Mouse (Mus musculus): ENCODE results near the gene Rbm19. TPM values are rescaled to one million over a fixed set of nuclear protein-coding genes. Genes with fewer than 3 reads are reported as not detected.

Gene Rbm19
- polyA plus RNA-seq, 1 experiment from 2014 or later, result 18.4 TPM

DNA sequence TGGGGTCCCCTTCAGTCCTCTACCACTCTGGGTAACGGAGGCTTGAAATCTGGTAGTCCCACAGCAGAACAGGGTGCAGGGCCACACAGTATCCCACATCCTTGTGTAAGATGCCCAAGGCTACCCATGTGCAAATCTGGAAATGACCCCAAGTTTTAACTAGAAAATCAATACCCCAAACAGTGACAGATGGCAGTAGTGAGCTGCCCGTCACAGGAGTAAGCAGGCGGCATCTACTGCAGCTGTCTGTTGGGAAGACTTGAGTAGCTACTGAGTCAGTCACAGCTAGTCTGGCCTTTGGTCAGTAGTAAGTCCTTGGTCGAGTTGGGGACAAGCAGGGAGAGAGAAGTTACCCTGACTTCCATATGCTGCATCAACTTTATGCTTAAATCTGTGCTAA is 34.9 kb downstream of the Rbm19 start:
- ATAC-seq (ENCODE audit: low read depth) (no peak), DNase-seq (no peak)
- no peak overlapping the region for H3K4me3 ChIP-seq (replicated peaks)
- no peaks in the 10 kb centered on the region for H3K27me3 ChIP-seq
- WGBS (ENCODE audit: insufficient replicate concordance), result 59% methylated on average over 4 of the region's 4 CpGs
- 0 out of 2 replicates have a peak, but pooled peaks cover 4% of the 10 kb centered on the region for H3K4me1 ChIP-seq (replicated peaks)
- no peak overlapping the region for H3K27ac ChIP-seq
- H3K9ac ChIP-seq, result no peak overlapping the region
- H3K9me3 ChIP-seq (replicated peaks), result no peaks in the 10 kb centered on the region
- peaks cover 41% of the 10 kb centered on the region for H3K36me3 ChIP-seq
- no peak overlapping the region for H3K4me2 ChIP-seq

DNA sequence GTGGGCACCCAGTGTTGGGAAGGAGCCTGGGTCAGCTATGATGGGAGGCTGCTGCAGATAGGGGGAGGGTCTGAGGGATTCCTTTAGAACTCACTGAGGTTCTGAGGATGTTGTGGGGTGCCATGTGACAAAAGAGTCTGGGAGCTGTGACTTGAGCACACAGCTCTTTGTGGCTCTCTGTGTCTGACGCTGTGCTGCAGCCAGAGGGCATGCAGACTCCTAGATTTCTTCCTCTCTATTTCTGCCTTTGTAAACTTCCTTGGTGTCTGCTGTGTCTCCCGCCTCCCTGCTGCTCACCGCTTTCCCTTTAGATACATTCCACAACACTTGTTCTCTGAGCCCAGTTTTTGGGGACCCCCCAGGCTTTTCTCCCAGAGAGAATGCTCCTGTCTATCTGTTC is 36.9 kb downstream of the Rbm19 start:
- peaks cover 21% of the 10 kb centered on the region for H3K4me1 ChIP-seq (replicated peaks)
- H3K4me3 ChIP-seq (replicated peaks), result no peak overlapping the region
- ATAC-seq (ENCODE audit: low read depth) (no peak), DNase-seq (no peak)
- no peak overlapping the region for H3K4me2 ChIP-seq
- peaks cover 29% of the 10 kb centered on the region for H3K36me3 ChIP-seq
- 81% methylated on average over 3 of the region's 3 CpGs for WGBS (ENCODE audit: insufficient replicate concordance)
- no peaks in the 10 kb centered on the region for H3K9me3 ChIP-seq (replicated peaks)
- H3K27ac ChIP-seq, result no peak overlapping the region
- H3K27me3 ChIP-seq, result no peaks in the 10 kb centered on the region
- no peak overlapping the region for H3K9ac ChIP-seq

DNA sequence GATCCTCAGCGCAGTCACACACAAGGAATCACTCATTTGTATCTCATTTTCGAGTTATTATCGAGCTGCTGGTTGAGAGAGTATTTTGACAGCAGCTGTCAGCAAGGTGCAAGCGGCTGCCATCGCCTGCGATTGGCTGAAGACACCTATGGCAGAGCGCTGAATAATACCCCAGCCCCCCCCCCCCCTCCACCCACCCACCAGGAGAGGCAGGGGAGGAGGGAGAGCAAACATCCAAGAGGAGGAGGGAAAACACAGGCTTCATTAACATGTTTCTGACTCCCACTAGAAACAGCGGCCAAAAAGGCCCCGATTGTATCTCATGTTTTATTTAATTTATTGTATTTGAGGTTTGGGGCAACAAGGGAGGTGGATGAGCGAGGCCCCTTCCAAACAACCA is 39.4 kb downstream of the Rbm19 start:
- H3K9ac ChIP-seq, result no peak overlapping the region
- peaks cover 46% of the 10 kb centered on the region for H3K4me1 ChIP-seq (replicated peaks)
- H3K4me2 ChIP-seq, result no peak overlapping the region
- no peak overlapping the region for H3K27ac ChIP-seq
- no peak for ATAC-seq (ENCODE audit: low read depth)
- WGBS (ENCODE audit: insufficient replicate concordance), result 73% methylated on average over 10 of the region's 10 CpGs
- no peaks in the 10 kb centered on the region for H3K27me3 ChIP-seq
- H3K4me3 ChIP-seq (replicated peaks), result no peak overlapping the region
- no peaks in the 10 kb centered on the region for H3K9me3 ChIP-seq (replicated peaks)
- H3K36me3 ChIP-seq, result peaks cover 19% of the 10 kb centered on the region
- DNase-seq, result no peak

DNA sequence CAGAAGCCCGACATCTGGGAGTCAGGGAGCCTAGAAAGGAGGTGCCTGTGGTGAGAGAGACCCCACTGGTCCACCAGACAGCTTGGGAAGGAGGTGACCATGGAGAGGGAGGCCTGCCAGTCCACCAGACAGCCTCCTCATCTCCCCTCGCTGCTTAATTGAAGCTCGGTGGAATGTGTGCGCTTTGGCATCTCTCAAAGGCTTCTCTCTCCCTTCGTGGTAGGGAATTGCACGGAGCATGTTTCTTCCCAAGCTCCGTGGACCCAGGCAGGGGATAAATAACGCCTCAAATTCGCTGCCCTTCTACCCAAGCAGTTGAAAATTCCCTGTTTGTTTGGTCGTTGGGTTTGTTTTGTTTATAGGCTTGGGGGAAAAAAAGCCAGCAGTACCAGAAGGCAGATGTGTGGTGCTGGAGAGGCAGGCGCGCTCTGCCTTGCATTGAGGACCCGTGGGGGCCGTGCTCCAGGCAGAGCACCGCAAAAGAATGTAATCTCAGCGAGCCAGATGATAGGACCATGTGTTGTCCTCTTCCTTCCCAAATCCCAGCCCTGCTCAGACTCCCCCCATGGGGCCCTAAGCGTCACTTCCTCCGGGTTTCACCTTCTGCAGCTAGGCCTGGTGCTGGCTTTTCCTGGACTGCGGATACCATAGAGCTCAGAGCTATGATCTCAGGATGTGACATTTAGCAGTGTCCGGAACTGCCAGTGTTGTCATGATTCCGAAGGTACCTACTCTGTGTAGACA is 40.1 kb downstream of the Rbm19 start:
- Histone ChIP-seq H3K36me3 (peaks cover 19% of the 10 kb centered on the region), H3K4me2 (no peak overlapping the region), H3K4me1 (replicated peaks) (peaks cover 53% of the 10 kb centered on the region), H3K9ac (no peak overlapping the region), H3K27me3 (no peaks in the 10 kb centered on the region), H3K27ac (no peak overlapping the region), H3K9me3 (replicated peaks) (no peaks in the 10 kb centered on the region), H3K4me3 (replicated peaks) (no peak overlapping the region)
- ATAC-seq (ENCODE audit: low read depth), result no peak
- no peak for DNase-seq
- 59% methylated on average over 21 of the region's 21 CpGs for WGBS (ENCODE audit: insufficient replicate concordance)

DNA sequence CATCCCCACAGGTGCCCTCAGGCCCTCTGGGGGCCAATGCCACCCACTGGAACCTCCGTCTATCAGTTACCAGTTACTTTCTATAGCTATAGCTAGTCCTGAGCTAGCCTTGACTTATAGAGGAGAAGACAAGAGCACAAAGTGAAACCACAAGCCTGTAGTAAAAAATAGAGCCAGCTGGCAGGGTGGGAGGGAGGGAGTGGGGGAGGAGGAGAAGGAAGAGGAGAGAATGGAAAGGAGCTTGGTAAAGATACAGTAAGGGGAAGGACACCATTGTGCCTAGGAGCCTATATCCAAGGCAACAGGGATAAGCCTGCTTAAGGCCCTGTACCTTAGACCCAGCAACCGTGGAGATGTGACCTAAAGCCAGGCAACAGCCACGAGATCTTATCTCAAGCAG is 40.9 kb downstream of the Rbm19 start:
- Histone ChIP-seq H3K27ac (no peak overlapping the region), H3K4me1 (replicated peaks) (peaks cover 60% of the 10 kb centered on the region), H3K27me3 (no peaks in the 10 kb centered on the region), H3K9ac (no peak overlapping the region), H3K4me3 (replicated peaks) (no peak overlapping the region), H3K4me2 (no peak overlapping the region), H3K9me3 (replicated peaks) (no peaks in the 10 kb centered on the region), H3K36me3 (peaks cover 17% of the 10 kb centered on the region)
- DNase-seq (no peak), ATAC-seq (ENCODE audit: low read depth) (no peak)
- WGBS (ENCODE audit: insufficient replicate concordance), result 44% methylated on average over 3 of the region's 3 CpGs

DNA sequence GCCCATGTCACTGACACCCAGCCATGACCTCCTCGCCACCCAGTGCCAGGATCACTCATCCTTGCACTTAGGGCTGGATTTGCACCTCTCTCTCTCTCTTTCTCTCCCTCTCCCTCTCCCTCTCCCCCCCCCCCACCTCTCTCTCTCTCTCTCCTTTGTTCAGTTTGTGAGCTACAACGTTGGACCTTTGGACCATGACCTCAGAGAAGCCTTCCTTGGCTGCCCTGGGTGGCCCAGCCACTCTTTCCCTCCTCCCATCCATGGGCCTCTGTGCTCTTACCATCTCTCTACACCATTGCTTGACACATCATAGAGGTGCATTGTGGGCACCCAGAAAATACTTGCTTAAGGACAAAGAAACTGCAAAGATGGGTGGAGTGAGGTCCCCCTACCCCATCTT is 42.2 kb downstream of the Rbm19 start:
- Histone ChIP-seq H3K9me3 (replicated peaks) (no peaks in the 10 kb centered on the region), H3K27ac (no peak overlapping the region), H3K36me3 (peaks cover 10% of the 10 kb centered on the region), H3K9ac (no peak overlapping the region), H3K27me3 (no peaks in the 10 kb centered on the region), H3K4me2 (no peak overlapping the region), H3K4me1 (replicated peaks) (peaks cover 62% of the 10 kb centered on the region), H3K4me3 (replicated peaks) (no peak overlapping the region)
- ATAC-seq (ENCODE audit: low read depth) (no peak), DNase-seq (no peak)
- 71% methylated on average over 2 of the region's 2 CpGs for WGBS (ENCODE audit: insufficient replicate concordance)

DNA sequence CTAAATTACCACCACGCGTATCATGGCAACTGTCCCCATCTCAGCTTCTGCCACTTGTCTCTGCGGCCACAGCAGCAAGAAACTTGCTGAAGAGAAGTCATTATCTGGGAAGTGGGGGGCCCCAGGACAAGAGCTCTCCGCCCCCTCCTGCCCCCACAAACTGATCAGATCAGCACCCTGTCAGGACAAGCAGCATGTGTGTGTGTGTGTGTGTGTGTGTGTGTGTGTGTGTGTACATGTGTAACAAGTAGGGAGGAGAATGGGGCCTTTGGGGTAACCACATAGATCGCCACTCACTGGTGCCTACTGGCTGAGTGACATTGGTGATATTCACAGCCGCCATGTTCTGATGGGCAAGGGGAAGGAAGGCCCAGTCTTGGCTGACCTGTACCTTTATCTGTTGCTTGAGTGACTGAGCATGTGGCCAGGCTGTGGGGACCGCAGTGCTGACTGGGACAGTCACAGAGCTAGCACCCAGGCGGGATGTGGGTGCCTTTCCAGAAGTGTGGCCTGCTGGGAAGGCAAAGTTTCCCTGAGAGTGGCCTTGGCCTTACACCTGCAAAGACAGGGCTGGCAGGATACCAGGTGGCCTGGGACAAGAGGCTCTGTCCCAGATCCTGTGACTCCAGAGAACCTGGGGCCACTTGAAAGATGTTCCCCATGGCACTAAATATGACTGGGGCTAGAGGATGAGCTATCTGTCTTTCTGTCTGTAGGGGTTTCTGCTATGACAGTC is 44.8 kb downstream of the Rbm19 start:
- Histone ChIP-seq H3K9me3 (replicated peaks) (no peaks in the 10 kb centered on the region), H3K36me3 (no peaks in the 10 kb centered on the region; the same call in 1 of the 2 replicates), H3K27ac (peak overlapping the region; percentile 55), H3K4me3 (replicated peaks) (no peak overlapping the region), H3K4me2 (peak overlapping the region; percentile 32; the same call in 1 of the 2 replicates), H3K4me1 (replicated peaks) (peaks cover 83% of the 10 kb centered on the region), H3K27me3 (no peaks in the 10 kb centered on the region), H3K9ac (0 out of 2 replicates have a peak overlapping the region, but pooled peaks have one; percentile 34)
- 41% methylated on average over 8 of the region's 8 CpGs for WGBS (ENCODE audit: insufficient replicate concordance)
- peak; percentile 10 for DNase-seq
- peak; percentile 54 for ATAC-seq (ENCODE audit: low read depth)

DNA sequence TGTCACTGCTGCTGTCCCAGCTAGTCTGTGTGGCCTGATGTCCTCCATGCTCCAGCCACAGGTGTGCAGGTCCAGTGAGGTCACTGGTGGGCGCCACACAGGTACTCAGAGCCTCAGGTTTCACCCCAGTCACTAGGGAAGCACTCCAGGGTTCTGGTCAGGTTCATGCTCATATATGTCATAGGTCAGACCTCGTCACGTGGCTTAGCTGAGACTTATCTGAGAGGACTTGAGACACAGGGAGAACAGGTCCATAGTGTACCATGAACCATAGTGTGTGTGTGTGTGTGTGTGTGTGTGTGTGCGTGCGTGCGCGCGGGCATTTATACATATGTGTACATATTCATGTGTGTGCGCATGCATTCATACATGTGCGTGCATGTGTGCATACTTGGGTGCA is 46.4 kb downstream of the Rbm19 start:
- Histone ChIP-seq H3K27ac (no peak overlapping the region), H3K36me3 (no peaks in the 10 kb centered on the region; the same call in 1 of the 2 replicates), H3K4me1 (replicated peaks) (peaks cover 79% of the 10 kb centered on the region), H3K4me3 (replicated peaks) (no peak overlapping the region), H3K9me3 (replicated peaks) (no peaks in the 10 kb centered on the region), H3K9ac (no peak overlapping the region), H3K27me3 (no peaks in the 10 kb centered on the region), H3K4me2 (no peak overlapping the region)
- no peak for ATAC-seq (ENCODE audit: low read depth)
- no peak for DNase-seq
- 87% methylated on average over 10 of the region's 10 CpGs for WGBS (ENCODE audit: insufficient replicate concordance)

DNA sequence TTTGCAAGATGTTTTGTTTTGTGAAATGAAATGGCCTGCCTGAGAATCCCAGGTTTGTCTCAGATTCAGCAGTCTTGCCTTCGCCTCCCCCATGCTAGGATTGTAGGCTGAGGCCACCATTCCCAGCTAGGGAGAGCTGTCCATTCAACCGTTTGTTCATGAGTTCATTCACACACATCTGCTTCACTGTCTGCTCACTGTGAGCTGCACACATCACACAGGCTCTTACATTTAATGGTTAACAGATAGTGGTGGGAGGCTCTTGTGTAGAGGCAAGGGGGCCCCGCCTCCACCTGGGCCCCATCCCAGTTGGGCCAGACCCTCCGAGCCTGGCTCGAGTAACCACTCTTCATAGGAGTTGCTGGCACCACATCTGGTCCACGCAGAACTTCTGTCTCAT is 47.2 kb downstream of the Rbm19 start:
- no peak overlapping the region for H3K27ac ChIP-seq

DNA sequence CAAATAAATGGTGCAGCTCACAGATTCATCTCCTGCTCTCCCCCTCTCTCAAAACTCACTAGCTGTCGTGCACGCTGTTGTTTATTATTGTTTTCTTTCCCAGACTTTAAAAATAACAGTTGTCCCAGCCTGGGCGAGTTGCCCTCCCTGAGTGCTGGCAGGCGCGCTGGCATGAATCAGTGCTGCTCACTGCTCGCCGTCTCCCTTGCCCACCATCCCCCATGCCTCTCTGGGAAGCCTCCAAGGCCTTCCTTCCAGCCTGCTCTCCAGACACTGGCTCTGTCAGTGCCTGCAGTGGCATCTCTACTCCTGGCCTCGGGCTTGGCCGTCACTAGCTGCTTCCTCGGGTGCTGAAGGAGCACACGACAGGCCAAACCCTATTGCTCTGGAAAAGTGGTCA is 48.2 kb downstream of the Rbm19 start:
- no peaks in the 10 kb centered on the region for H3K27me3 ChIP-seq
- peaks cover 61% of the 10 kb centered on the region for H3K4me1 ChIP-seq (replicated peaks)
- H3K9me3 ChIP-seq (replicated peaks), result no peaks in the 10 kb centered on the region
- no peak overlapping the region for H3K27ac ChIP-seq
- H3K4me2 ChIP-seq, result no peak overlapping the region
- peaks cover 5% of the 10 kb centered on the region; the same call in 1 of the 2 replicates for H3K36me3 ChIP-seq
- ATAC-seq (ENCODE audit: low read depth), result no peak
- no peak for DNase-seq
- WGBS (ENCODE audit: insufficient replicate concordance), result 82% methylated on average over 11 of the region's 11 CpGs
- H3K9ac ChIP-seq, result no peak overlapping the region
- no peak overlapping the region for H3K4me3 ChIP-seq (replicated peaks)

More for the DNA sequence above, 47.2 kb downstream of the Rbm19 start:
- Histone ChIP-seq H3K9ac (no peak overlapping the region), H3K36me3 (peaks cover 5% of the 10 kb centered on the region; the same call in 1 of the 2 replicates), H3K27me3 (no peaks in the 10 kb centered on the region), H3K4me2 (no peak overlapping the region), H3K4me1 (replicated peaks) (peaks cover 72% of the 10 kb centered on the region), H3K4me3 (replicated peaks) (no peak overlapping the region), H3K9me3 (replicated peaks) (no peaks in the 10 kb centered on the region)
- ATAC-seq (ENCODE audit: low read depth), result no peak
- no peak for DNase-seq
- WGBS (ENCODE audit: insufficient replicate concordance), result 74% methylated on average over 6 of the region's 6 CpGs

DNA sequence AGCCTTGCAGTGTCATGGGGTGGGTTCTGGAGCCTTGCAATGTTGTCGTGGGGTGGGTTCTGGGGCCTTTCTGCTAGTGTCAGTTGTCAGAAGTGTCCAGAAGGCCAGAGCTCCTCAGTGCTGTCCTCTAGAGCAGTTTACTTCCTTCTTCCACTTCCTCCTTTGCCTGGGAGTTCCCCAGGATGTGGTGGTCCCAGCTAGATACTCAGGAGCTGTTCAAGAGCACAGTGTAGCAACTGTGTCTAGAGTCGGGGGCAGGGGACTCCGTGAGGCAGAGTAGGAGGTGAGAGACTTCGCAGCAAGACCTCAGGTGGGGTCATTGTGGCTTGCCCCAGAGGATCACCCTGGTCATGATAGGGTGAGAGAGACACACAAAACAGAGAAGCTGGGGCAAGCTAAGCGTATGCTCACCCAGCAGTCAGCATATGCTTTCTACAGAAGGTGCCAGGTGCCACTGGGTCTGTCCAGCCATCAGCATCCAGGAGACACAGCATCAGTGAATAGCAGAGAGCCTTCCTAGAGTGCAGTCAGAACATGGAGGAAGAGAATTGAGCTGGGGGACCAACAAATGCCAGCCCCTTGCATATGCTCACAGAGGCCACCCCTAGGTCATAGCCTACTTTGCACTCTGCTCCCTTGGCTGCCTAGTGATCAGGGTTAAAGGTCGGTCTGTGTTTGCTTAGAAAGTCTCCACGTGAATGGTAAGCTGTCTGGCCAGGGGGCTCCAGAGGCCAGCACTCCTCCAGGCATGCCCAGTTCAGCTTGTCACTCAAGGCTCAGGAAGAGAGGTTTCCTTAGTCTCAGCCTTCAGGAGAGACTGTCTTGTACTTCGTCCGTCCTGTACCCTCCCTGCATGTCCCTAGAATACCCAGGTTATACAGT is 49.0 kb downstream of the Rbm19 start:
- H3K27ac ChIP-seq, result peak overlapping the region; percentile 23; the same call in 1 of the 2 replicates
- H3K9ac ChIP-seq, result no peak overlapping the region
- ATAC-seq (ENCODE audit: low read depth), result peak; percentile 45; the same call in 1 of the 2 replicates
- no peak overlapping the region for H3K4me2 ChIP-seq
- H3K27me3 ChIP-seq, result no peaks in the 10 kb centered on the region
- DNase-seq, result no peak
- WGBS (ENCODE audit: insufficient replicate concordance), result 50% methylated on average over 9 of the region's 9 CpGs
- no peaks in the 10 kb centered on the region for H3K9me3 ChIP-seq (replicated peaks)
- peaks cover 5% of the 10 kb centered on the region; the same call in 1 of the 2 replicates for H3K36me3 ChIP-seq
- H3K4me1 ChIP-seq (replicated peaks), result peaks cover 53% of the 10 kb centered on the region
- no peak overlapping the region for H3K4me3 ChIP-seq (replicated peaks)

All from liver, embryonic 13.5 days (tissue).